Mouse (Mus musculus): Measurements from ENCODE around the gene Numbl. TPM values are rescaled to one million over a fixed set of nuclear protein-coding genes. Genes with fewer than 3 reads are reported as not detected.

Numbl gene
- total RNA-seq (2021) = 100 to 1,000 TPM; 134 to 139 TPM
- long read RNA-seq, experiment 1, transcript Numbl-201 (10 exons, 2,760 nt) = major isoform, 36 of 58 reads
- long read RNA-seq, experiment 1, partial matches to known transcripts = 18 of 58 reads
- long read RNA-seq, experiment 1, other reads (novel, unspliced or antisense) = 4 of 58 reads
- long read RNA-seq, experiment 2, full-length matches to known transcripts = 24 of 45 reads
- long read RNA-seq, experiment 2, partial matches to known transcripts = 16 of 45 reads
- long read RNA-seq, experiment 2, other reads (novel, unspliced or antisense) = 5 of 45 reads

DNA sequence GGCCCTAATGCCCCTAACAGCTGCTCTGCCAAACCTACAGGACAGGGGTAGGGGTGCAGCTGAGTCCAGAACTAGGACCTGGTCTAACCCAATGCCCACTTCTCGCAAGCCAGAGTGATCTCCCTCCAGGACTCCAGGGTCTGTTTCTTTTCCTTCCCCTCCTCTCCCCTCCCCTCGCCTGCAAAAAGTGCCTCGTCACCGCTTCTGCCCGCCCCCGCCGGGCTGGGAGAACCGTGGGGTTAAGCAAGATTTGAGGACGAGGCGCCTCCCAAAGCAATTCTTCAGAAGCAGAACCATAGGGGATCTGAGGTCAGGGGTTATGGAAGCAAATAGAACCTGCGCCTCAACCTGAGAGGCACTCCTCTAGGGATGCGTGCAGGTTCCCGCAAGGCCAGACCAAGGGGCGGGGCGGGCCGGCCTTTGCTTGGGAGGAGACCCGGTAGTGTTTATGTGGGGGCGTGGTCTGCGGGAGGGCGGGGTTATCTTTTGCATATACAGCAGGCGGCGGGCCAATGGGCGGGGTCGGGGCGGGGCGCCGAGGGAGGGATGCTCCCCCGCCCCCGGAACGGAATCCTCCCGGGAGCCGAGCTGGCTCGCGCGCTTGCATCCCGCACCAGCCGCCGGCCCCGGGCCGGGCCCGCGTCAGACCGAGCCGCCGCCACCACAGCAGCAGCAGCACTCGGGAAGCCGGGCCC is at the start of gene Numbl:
Gene Numbl, plus strand, starts transcription at position 229 of the 695 bp plus-strand sequence.
- intact Hi-C loops (cut with DNase I) = loop anchor here (2.0 kb wide), 1 partner anchor 26 kb away; the partner anchor contains the start of gene Coq8b
- DNase-seq (ENCODE audit: low spot score in 2 of 2) = peak; percentile 91 to 92

DNA sequence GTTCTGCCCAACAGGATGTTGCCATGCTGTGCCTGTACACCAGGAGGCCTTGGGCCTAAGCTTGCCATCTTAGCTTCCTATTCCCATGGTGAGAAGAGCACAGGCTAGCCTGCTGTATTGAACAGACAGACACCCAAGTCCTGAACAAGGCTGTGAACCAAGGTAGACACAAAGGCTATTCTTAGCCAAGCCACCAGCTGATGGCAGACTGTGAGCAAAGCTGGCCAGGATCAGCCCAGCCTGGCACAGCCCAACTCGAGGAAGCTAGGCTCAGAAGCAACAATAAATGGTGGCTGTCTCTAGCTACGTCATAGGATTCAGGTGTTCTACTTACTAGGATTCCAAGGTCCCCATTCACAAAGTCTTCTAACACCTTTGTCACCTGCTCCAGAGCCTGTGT is 45.6 kb upstream of the Numbl start:
- intact Hi-C loops (cut with DNase I) = no loop called here
- no peak for DNase-seq (ENCODE audit: low spot score in 2 of 2)

DNA sequence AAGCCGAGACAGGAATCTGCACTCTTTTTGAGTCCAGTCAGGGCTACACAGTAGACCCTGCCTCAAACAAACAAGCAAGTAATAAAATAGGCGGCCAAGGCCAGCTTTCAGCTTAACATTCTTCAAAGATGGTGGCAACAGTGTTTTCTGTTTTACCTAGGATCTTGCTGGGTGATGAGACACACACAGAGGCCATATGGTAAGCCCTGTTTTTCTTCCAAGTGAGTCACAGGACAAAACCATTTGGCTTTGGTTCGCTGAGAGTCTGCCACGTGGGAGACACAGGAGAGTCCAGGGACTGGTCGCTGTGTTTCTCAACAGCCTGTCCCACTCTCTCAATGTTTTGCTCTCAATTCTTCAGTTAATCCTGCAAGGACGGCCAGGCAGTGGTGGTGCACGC is 39.6 kb upstream of the Numbl start:
- DNase-seq (ENCODE audit: low spot score in 2 of 2) = no peak
- intact Hi-C loops (cut with DNase I) = no loop called here

DNA sequence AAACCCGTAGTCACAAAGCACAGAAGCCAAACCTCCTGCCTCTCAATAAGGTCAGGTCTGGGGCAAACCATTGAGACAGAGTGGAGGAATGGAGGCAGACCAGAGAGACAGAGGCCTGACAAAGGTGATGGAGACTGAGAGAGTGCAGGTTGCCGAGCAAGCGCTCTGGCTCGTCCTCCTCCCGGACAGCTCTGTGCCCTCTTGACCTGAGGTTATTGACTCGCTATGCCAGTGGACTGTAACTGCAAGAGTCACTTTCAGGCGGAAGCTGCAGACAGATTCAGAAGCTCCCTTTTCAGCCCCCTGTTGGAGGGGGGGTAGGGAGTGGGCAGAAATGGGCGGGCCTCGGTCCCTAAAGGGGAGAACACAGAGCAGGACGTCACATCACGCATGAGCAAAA is 38.3 kb upstream of the Numbl start:
- intact Hi-C loops (cut with DNase I) = no loop called here
- no peak for DNase-seq (ENCODE audit: low spot score in 2 of 2)

DNA sequence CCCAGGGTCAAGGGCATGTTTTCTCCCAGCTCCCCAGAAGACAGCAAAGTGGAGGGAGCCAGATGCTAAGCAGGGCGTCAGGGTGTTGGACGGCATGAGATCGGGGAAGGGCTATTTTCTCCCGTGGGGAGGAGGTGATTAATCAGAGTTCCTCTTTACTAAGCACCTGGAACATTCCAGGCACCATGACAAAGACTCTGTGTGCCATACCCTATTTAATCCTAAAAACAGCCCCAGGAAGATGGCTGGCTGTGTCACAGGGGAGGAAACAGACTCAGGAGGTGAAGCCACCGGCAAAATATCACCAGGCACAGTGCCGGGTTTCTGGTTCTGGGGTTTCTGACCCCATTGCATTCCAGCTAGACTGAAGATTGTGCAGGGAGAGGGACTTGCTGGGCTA is 36.3 kb upstream of the Numbl start:
- no peak for DNase-seq (ENCODE audit: low spot score in 2 of 2)
- intact Hi-C loops (cut with DNase I) = no loop called here

GRCm38 (mm10) chr7:27222538-27222937 is 35.7 kb upstream of the Numbl start:
- DNase-seq (ENCODE audit: low spot score in 2 of 2) = no peak
- intact Hi-C loops (cut with DNase I) = no loop called here

DNA sequence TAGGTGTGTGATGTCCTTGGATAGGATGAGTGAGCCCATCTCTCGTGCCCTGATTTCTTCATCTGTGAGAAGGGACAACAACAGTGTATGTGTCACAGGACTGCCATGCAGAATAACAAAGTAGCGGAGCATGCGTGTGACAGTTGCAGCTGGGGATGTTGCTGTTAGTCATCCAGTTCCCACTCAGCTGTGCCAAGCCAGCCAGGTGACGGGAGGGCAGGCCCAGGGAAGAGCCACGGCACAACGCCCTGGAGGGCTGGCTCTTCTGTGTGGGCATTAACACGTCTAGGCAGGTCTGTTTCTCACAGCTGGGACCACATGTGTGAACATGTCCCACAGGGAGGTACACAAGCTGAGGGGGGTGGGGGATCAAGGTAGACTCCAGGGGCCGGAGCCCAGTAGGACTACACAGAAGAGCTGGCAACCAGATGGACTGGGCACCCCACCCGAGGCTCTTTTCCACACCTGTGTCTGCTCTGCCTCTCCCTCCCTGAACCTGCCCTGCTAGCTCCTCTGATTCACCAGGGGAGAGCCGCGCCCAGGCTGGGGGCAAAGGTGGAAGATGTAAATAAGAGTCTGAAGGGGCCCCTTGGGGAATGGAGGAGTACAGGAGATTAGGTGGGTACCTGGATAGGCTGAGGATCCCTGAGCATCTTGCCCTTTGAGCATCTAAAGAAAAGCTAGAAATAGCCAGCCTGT is 33.2 kb upstream of the Numbl start:
- intact Hi-C loops (cut with DNase I) = no loop called here
- peak; percentile 39 to 71 for DNase-seq (ENCODE audit: low spot score in 2 of 2)

DNA sequence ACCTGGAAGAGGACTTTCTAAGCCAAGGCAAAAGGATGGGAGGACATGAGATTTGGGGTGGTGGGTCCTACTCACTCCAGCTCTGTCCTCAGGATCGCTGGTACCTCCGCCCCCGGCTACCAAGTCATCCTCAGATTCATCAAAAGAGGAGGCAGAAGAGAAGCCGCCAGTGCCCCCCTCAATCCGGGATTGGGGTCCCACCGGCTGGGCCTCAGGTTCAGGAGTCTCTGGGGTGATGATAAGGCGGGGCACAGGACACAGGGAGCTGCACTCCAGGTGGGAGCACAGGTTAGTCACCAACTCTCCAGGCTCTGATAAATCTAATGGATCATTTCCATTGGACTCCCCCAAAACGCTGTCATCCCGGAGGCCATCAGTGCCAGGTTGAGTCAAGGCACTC is 31.0 kb upstream of the Numbl start:
- DNase-seq (ENCODE audit: low spot score in 2 of 2) = no peak
- intact Hi-C loops (cut with DNase I) = no loop called here

DNA sequence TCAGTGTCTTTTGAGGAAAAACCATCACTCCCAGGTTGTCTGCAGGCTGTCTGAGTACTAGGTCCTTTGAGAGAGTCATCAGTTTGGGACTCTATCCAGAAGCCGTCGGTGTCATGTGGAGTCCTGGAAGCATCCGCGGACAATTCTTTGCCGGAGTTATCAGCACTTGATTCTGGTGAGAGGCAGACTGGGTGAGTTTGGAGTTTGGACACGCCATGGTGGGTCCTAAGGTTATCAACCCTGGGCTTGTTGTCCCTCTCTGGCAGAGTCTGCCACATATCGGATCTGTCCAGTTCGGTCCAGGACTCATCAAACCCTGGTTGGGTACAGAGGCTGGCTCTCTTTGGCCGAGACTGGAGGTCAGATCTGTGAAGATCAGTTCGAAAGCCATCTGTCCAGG is 30.6 kb upstream of the Numbl start:
- intact Hi-C loops (cut with DNase I) = no loop called here
- no peak for DNase-seq (ENCODE audit: low spot score in 2 of 2)

DNA sequence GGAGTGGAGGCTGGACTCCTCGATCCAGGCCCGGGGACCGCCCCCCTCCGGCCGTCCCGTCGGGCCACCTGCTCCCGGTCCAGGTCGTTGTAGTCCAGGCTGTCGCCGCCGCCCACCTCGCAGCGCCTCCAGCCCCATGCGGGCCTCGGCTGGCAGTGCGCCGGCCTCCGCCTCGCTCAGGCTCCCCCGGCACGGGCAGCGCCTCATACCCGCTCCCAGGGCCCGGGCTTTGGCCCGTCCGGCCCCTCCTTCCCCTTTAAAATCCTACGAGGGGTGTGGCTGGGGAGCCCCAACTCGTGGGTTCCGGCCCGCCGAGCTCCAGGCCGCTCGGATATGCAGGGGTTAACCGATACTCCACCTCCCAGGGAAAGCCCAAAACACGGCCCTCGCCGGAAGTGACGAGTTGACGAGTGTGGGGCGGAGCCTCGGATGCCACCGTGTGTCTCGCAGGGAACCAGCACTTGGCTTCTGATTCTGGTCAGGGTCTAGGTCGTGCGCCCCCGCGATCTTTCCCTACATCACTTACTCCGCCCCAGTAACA is 29.9 kb upstream of the Numbl start, which contains the start of gene Itpkc:
Gene Itpkc, minus strand, starts transcription at position 381 of the 541 bp plus-strand sequence.
- intact Hi-C loops (cut with DNase I) = no loop called here
- peak; percentile 91 to 92 for DNase-seq (ENCODE audit: low spot score in 2 of 2)

GRCm38 (mm10) chr7:27228865-27229264 is 29.4 kb upstream of the Numbl start:
- DNase-seq (ENCODE audit: low spot score in 2 of 2) = no peak
- intact Hi-C loops (cut with DNase I) = no loop called here

DNA sequence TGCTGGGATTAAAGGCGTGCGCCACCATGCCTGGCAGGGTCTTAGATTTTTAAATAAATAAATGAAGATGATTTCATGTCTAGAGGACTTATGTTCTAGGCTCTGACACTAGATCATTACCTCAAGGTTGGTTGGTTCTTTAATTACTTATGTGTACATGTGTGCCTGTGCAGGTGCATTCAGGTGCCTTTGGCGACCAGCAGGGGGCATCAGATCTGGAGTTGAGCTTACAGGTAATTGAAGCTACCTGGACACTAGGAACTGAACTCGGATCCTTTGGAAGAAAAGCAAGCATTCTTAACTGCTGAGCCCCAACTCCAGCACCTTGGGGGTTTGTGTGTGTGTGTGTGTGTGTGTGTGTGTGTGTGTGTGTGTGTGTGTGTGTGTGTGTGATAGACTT is 27.5 kb upstream of the Numbl start:
- intact Hi-C loops (cut with DNase I) = no loop called here
- no peak for DNase-seq (ENCODE audit: low spot score in 2 of 2)

- DNase-seq (ENCODE audit: low spot score in 2 of 2) = peak; percentile 75 to 90
- intact Hi-C loops (cut with DNase I) = loop anchor here (2.0 kb wide), 1 partner anchor 27 kb away; the partner anchor contains the start of gene Numbl
Observed at GRCm38 (mm10) chr7:27231693-27232331, 26.4 kb upstream of the Numbl start.

DNA sequence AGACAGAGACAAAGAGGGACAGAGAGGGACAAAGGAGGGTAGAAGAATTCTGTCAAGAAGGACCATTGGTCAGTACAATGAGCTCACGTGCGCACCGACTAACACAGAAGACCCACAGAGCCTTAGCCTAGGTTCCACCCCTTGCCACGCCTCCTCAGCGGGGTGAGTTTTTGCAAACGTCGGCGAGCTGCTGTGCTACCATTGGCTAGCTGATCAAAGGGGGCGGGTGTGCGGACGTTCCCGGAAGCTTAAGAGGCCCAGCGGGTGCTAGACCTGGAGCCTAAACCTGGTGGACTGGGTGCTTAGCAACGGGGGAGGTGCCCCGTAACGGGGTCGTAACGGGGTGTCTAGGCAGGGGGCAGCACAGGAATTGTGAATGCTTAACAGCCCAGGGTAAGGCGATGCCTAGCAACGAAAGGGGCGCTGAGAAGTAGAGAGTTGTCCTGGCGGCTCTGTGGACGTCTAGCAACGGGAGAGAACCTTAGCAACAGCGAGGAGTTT is 25.4 kb upstream of the Numbl start, which contains the start of gene Coq8b:
Gene Coq8b, plus strand, starts transcription at position 243 of the 501 bp plus-strand sequence.
- peak; percentile 91 to 96 for DNase-seq (ENCODE audit: low spot score in 2 of 2)
- intact Hi-C loops (cut with DNase I) = loop anchor here (2.0 kb wide), 1 partner anchor 26 kb away; the partner anchor contains the start of gene Numbl

GRCm38 (mm10) chr7:27233300-27233699 is 24.9 kb upstream of the Numbl start:
- no peak for DNase-seq (ENCODE audit: low spot score in 2 of 2)
- intact Hi-C loops (cut with DNase I) = loop anchor here (2.0 kb wide), 1 partner anchor 26 kb away; the partner anchor contains the start of gene Numbl

- no peak for DNase-seq (ENCODE audit: low spot score in 2 of 2)
- intact Hi-C loops (cut with DNase I) = no loop called here
Observed at GRCm38 (mm10) chr7:27235726-27236125, 22.5 kb upstream of the Numbl start.

DNA sequence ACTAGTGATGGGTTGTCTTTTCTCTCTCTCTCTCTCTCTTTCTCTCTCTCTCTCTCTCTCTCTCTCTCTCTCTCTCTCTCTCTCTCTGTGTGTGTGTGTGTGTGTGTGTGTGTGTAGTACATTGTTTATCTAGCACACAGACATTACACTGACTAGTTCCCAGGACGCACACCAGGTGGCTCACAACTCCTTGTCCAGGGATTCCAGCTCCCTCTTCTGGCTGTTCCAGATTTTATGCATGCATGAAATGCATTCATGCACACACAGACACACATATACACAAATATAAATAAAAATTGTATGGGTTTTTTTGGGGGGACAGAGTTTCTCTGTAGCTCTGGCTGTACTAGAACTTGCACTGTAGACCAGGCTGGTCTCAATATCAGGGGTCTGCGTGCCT is 20.7 kb upstream of the Numbl start:
- intact Hi-C loops (cut with DNase I) = no loop called here

DNA sequence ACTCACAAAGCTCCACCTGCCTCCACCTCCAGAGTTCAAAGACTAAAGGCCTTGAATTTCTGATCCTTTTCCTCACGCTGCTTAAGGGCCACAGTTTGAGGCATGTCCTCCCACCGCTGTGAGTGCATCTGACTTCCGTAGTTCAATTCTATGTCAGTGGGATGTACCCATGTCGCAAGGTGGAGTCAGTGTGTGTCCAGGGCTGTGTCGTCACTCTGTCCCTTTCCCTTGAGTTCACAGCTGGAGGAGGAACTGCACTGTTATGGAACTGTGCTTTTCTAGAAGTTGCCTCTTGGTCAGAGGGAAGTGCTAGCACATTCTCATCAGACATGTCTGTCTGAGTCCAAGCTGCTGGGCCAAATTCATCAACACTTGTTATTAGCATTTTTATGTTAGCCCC is 19.7 kb upstream of the Numbl start:
- intact Hi-C loops (cut with DNase I) = no loop called here
- no peak for DNase-seq (ENCODE audit: low spot score in 2 of 2)

More for the DNA sequence above, 20.7 kb upstream of the Numbl start:
- no peak for DNase-seq (ENCODE audit: low spot score in 2 of 2)

- intact Hi-C loops (cut with DNase I) = no loop called here
- no peak for DNase-seq (ENCODE audit: low spot score in 2 of 2)
Observed at GRCm38 (mm10) chr7:27243211-27243610, 15.0 kb upstream of the Numbl start.

Data from left cerebral cortex, postnatal 14 days (tissue).